In the genomic region with DNA sequence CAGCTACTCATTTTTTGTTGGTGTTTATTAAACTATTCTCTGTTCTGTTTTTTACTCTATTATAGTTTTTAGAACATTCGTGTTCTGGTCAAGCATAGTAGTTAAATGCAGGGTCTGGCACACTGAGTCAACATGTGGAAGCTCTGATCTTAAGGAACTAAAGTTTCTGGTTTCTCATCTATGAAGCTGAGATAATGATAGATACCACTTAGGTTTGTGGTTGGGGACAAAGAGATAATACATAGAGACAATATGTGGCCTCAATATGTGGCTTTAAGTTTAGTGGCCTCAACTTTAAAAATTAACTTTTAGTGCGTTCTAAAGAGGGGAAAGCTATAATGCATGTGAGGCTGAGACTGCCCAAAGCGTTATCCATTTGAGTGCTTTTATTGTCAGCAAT, we compare ENCODE assay signal across 24 mouse cellular contexts.
"Had no signal": no experiment of that assay in that cellular context is flagged by ENCODE, and none has a peak within 500 bp of the region (broad histone marks: within the 10 kb centered on the region; RNA-seq: fewer than 3 reads in every experiment).

No protein-coding gene starts in this region.

- DNase-seq: cerebellum, adult 9-11 months; cerebellum, postnatal 10 days; cerebellum, postnatal 14 days; cerebellum, postnatal 25 days; cerebellum, postnatal 36 days; embryo, embryonic 11 days; forebrain, postnatal 0 days; gastrocnemius, adult 2 months; gastrocnemius, postnatal 10 days; gastrocnemius, postnatal 14 days; gastrocnemius, postnatal 25 days; gastrocnemius, postnatal 36 days; heart, adult 18-20 months; heart, adult 2 months had no signal

- H3K27ac ChIP-seq: embryonic facial prominence, embryonic 10.5 days; embryonic facial prominence, embryonic 12.5 days; embryonic facial prominence, embryonic 13.5 days; embryonic facial prominence, embryonic 15.5 days; forebrain, embryonic 10.5 days; forebrain, embryonic 12.5 days; forebrain, embryonic 13.5 days; forebrain, embryonic 15.5 days; gastrocnemius, adult 2 months; heart, adult 2 months; heart, embryonic 10.5 days had no signal

- H3K9ac ChIP-seq: embryonic facial prominence, embryonic 12.5 days; embryonic facial prominence, embryonic 13.5 days; embryonic facial prominence, embryonic 15.5 days; forebrain, embryonic 12.5 days; forebrain, embryonic 13.5 days; forebrain, embryonic 15.5 days; forebrain, postnatal 0 days had no signal

- H3K4me3 ChIP-seq: embryonic facial prominence, embryonic 10.5 days; embryonic facial prominence, embryonic 12.5 days; embryonic facial prominence, embryonic 13.5 days; embryonic facial prominence, embryonic 15.5 days; erythroblast, embryonic 14.5 days; forebrain, embryonic 10.5 days; forebrain, embryonic 12.5 days; forebrain, embryonic 13.5 days; forebrain, embryonic 15.5 days; gastrocnemius, adult 2 months; heart, adult 2 months; heart, embryonic 10.5 days had no signal

- H3K4me1 ChIP-seq: embryonic facial prominence, embryonic 10.5 days; embryonic facial prominence, embryonic 12.5 days; forebrain, embryonic 12.5 days; forebrain, embryonic 13.5 days; forebrain, embryonic 15.5 days; heart, embryonic 10.5 days had no signal

- H3K27me3 ChIP-seq: embryonic facial prominence, embryonic 12.5 days; embryonic facial prominence, embryonic 13.5 days; embryonic facial prominence, embryonic 15.5 days; forebrain, embryonic 12.5 days; forebrain, embryonic 13.5 days; forebrain, embryonic 15.5 days had no signal

- H3K9me3 ChIP-seq: embryonic facial prominence, embryonic 10.5 days; embryonic facial prominence, embryonic 12.5 days; embryonic facial prominence, embryonic 13.5 days; embryonic facial prominence, embryonic 15.5 days; forebrain, embryonic 10.5 days; forebrain, embryonic 12.5 days; forebrain, embryonic 13.5 days; forebrain, embryonic 15.5 days; heart, embryonic 10.5 days had no signal

- H3K36me3 ChIP-seq: embryonic facial prominence, embryonic 10.5 days; embryonic facial prominence, embryonic 12.5 days; embryonic facial prominence, embryonic 13.5 days; embryonic facial prominence, embryonic 15.5 days; forebrain, embryonic 10.5 days; forebrain, embryonic 12.5 days; forebrain, embryonic 15.5 days; heart, embryonic 10.5 days had no signal
